Mouse (Mus musculus): Measurements from ENCODE around the gene 4930579F01Rik. TPM values are rescaled to one million over a fixed set of nuclear protein-coding genes. Genes with fewer than 3 reads are reported as not detected.

4930579F01Rik gene
- polyA plus RNA-seq, 1 experiment: not detected

- Histone ChIP-seq H3K27ac (ENCODE audit: insufficient read depth, low read length) (no peak overlapping the region), H3K4me1 (ENCODE audit: control insufficient read depth, insufficient read depth, low read length) (no peaks in the 10 kb centered on the region), H3K4me3 (replicated peaks; ENCODE audit: insufficient read depth, low read depth, low read length) (no peak overlapping the region), H3K27me3 (ENCODE audit: control insufficient read depth, insufficient read depth, low read length) (no peaks in the 10 kb centered on the region)
- WGBS: 85% methylated on average over 6 of the region's 6 CpGs
- TF ChIP-seq POLR2A (IDR thresholded peaks at IDR 0.05; ENCODE audit: borderline replicate concordance, insufficient read depth, low read length): no peak
- no peak for TF ChIP-seq CTCF (IDR thresholded peaks at IDR 0.05; ENCODE audit: borderline replicate concordance, insufficient read depth, low read depth, low read length)
- DNase-seq: no peak
Measured at GRCm38 (mm10) chr3:138118392-138118791, 75.2 kb downstream of the 4930579F01Rik start.

- no peak for DNase-seq
- WGBS: 75% methylated on average over 4 of the region's 4 CpGs
- Histone ChIP-seq H3K4me3 (replicated peaks; ENCODE audit: insufficient read depth, low read depth, low read length) (no peak overlapping the region), H3K4me1 (ENCODE audit: control insufficient read depth, insufficient read depth, low read length) (no peaks in the 10 kb centered on the region), H3K27me3 (ENCODE audit: control insufficient read depth, insufficient read depth, low read length) (no peaks in the 10 kb centered on the region), H3K27ac (ENCODE audit: insufficient read depth, low read length) (no peak overlapping the region)
- no peak for TF ChIP-seq POLR2A (IDR thresholded peaks at IDR 0.05; ENCODE audit: borderline replicate concordance, insufficient read depth, low read length)
- no peak for TF ChIP-seq CTCF (IDR thresholded peaks at IDR 0.05; ENCODE audit: borderline replicate concordance, insufficient read depth, low read depth, low read length)
Measured at GRCm38 (mm10) chr3:138116871-138117270, 76.8 kb downstream of the 4930579F01Rik start.

GRCm38 (mm10) chr3:138114106-138114505, 79.5 kb downstream of the 4930579F01Rik start:
- Histone ChIP-seq H3K27ac (ENCODE audit: insufficient read depth, low read length) (no peak overlapping the region), H3K27me3 (ENCODE audit: control insufficient read depth, insufficient read depth, low read length) (no peaks in the 10 kb centered on the region), H3K4me1 (ENCODE audit: control insufficient read depth, insufficient read depth, low read length) (no peaks in the 10 kb centered on the region), H3K4me3 (replicated peaks; ENCODE audit: insufficient read depth, low read depth, low read length) (no peak overlapping the region)
- DNase-seq: no peak
- 77% methylated on average over 17 of the region's 17 CpGs for WGBS
- TF ChIP-seq CTCF (IDR thresholded peaks at IDR 0.05; ENCODE audit: borderline replicate concordance, insufficient read depth, low read depth, low read length): no peak
- TF ChIP-seq POLR2A (IDR thresholded peaks at IDR 0.05; ENCODE audit: borderline replicate concordance, insufficient read depth, low read length): no peak

Other genes with a start within 250 kb of the 4930579F01Rik start
- 0.79 and 1.1 TPM in 2 replicates for gene Dapp1, start 212.3 kb downstream of the 4930579F01Rik start, polyA plus RNA-seq (2012; rRNA removed)
- gene 1110002E22Rik, start 128.8 kb downstream of the 4930579F01Rik start, polyA plus RNA-seq (2012; rRNA removed): 0.05 and 0.07 TPM in 2 replicates
- gene Gm5105, start 126.4 kb downstream of the 4930579F01Rik start, polyA plus RNA-seq (2012; rRNA removed): 0.08 and 0.10 TPM in 2 replicates
- gene Trmt10a, start 50.4 kb downstream of the 4930579F01Rik start, polyA plus RNA-seq (2012; rRNA removed): 5.8 and 6.0 TPM in 2 replicates
- gene Mttp, start 48.9 kb downstream of the 4930579F01Rik start, polyA plus RNA-seq (2012; rRNA removed): 6.7 and 7.4 TPM in 2 replicates
- gene Adh7, start 23.9 kb upstream of the 4930579F01Rik start, polyA plus RNA-seq (2012; rRNA removed): 0.05 TPM in 1 of 2 replicates, not detected in the other
- 1.6 and 2.1 TPM in 2 replicates for gene Adh1, start 67.2 kb upstream of the 4930579F01Rik start, polyA plus RNA-seq (2012; rRNA removed)
- gene Adh6a, start 119.5 kb upstream of the 4930579F01Rik start, polyA plus RNA-seq (2012; rRNA removed): not detected in 2 replicates
- gene Adh6b, start 147.9 kb upstream of the 4930579F01Rik start, polyA plus RNA-seq (2012; rRNA removed): not detected in 2 replicates
- not detected in 2 replicates for gene Adh4, start 221.6 kb upstream of the 4930579F01Rik start, polyA plus RNA-seq (2012; rRNA removed)
- gene Adh5, start 249.3 kb upstream of the 4930579F01Rik start, polyA plus RNA-seq (2012; rRNA removed): 84.3 and 84.6 TPM in 2 replicates

Data from cerebellum, adult 2 months (tissue).